Mouse (Mus musculus): Measurements from ENCODE around the gene Pdcd5.

GRCm38 (mm10) chr7:35659173-35659572 lies 11.9 kb upstream of the Pdcd5 start:
- TF ChIP-seq FLI1 (IDR thresholded peaks at IDR 0.05; ENCODE audit: low read length) (no peak), GATA1 (IDR thresholded peaks at IDR 0.05; ENCODE audit: borderline replicate concordance, low read length) (no peak)

All from megakaryocyte, embryonic 14.5 days (primary cell).